Mouse (Mus musculus) forebrain, postnatal 0 days (tissue): ENCODE measurements at regions not wholly inside any gene's neighbourhood (a gene's known extent, or its start where the extent isn't known, plus 50 kb on each side); places are given as distances from the start of the nearest gene placed in this dataset.

Experiments
- ATAC-seq: fragments of 200-750 bp; cut with Nextera tagmentation; 2 replicates; pipeline ENCODE4 v1.8.0; 2017; ENCODE audit warnings: mild to moderate bottlenecking, moderate library complexity
- DNase-seq: peaks from one replicate; pipeline ENCODE4 v3.0.0-alpha.2; 2015
- H3K27ac ChIP-seq: fragments of 300-500 bp; sonication (generic); 2 replicates; pipeline ENCODE4 v1.5.1; 2014; ENCODE audit warnings: low read depth, mild to moderate bottlenecking, antibody characterized with exemption, low read length, moderate library complexity, mixed read lengths
- H3K27me3 ChIP-seq: fragments of 300-500 bp; sonication (generic); 2 replicates; pipeline ENCODE4 v1.6.1; 2014; ENCODE audit warnings: mild to moderate bottlenecking, low read length, mixed read lengths; ENCODE audit not compliant: insufficient read depth
- H3K36me3 ChIP-seq: fragments of 300-500 bp; sonication (generic); 2 replicates; pipeline ENCODE4 v1.6.1; 2014; ENCODE audit warnings: mild to moderate bottlenecking, moderate library complexity; ENCODE audit not compliant: insufficient read depth
- H3K4me1 ChIP-seq: fragments of 300-500 bp; sonication (generic); 2 replicates; pipeline ENCODE4 v1.6.1; 2014; ENCODE audit warnings: antibody characterized with exemption; ENCODE audit not compliant: insufficient read depth
- H3K4me2 ChIP-seq: fragments of 300-500 bp; sonication (generic); 2 replicates; pipeline ENCODE4 v1.6.1; 2014; ENCODE audit warnings: low read depth, mild to moderate bottlenecking, moderate library complexity
- H3K4me3 ChIP-seq: fragments of 300-500 bp; sonication (generic); 2 replicates; pipeline ENCODE4 v1.5.1; 2014; ENCODE audit warnings: low read depth, low read length, mixed read lengths
- H3K9ac ChIP-seq: fragments of 300-500 bp; sonication (generic); 2 replicates; pipeline ENCODE4 v1.6.1; 2014; ENCODE audit warnings: mild to moderate bottlenecking
- H3K9me3 ChIP-seq: fragments of 300-500 bp; sonication (generic); 2 replicates; pipeline ENCODE4 v1.6.1; 2016; ENCODE audit warnings: low read length
- CTCF ChIP-seq: sonication (generic); IDR thresholded peaks from 2 replicates; pipeline ENCODE4 v1.5.1; 2016; ENCODE audit warnings: antibody characterized with exemption, control low read depth, low read depth
- WGBS: fragments of 180-500 bp; shearing (Covaris S2); extraction: QIAGEN DNeasy Blood & Tissue Kit; methylation state at CpG from one replicate; pipeline ENCODE4 v1.1.7; 2014; 5-methylcytosine and 5-hydroxymethylcytosine counted together

- ATAC-seq: no peak
These were observed 99.8 kb downstream of the Etaa1 start for GRCm38 (mm10) chr11:17853832-17854231.

GRCm38 (mm10) chr11:17859364-17860131, 94.1 kb downstream of the Etaa1 start:
- no peaks in the 10 kb centered on the region; the same call in 1 of the 2 replicates for H3K27me3 ChIP-seq
- no peak overlapping the region for H3K4me3 ChIP-seq
- ATAC-seq (no peak), DNase-seq (no peak)
- no peak overlapping the region for H3K27ac ChIP-seq
- H3K4me2 ChIP-seq: no peak overlapping the region
- no peak for TF ChIP-seq CTCF
- H3K36me3 ChIP-seq: no peaks in the 10 kb centered on the region
- no peaks in the 10 kb centered on the region for H3K9me3 ChIP-seq
- H3K4me1 ChIP-seq: no peaks in the 10 kb centered on the region
- H3K9ac ChIP-seq: no peak overlapping the region
- 57% methylated on average over 9 of the region's 9 CpGs for WGBS

More at GRCm38 (mm10) chr11:17853832-17854231, 99.8 kb downstream of the Etaa1 start:
- Histone ChIP-seq H3K4me3 (no peak overlapping the region), H3K27ac (no peak overlapping the region), H3K9ac (no peak overlapping the region), H3K4me2 (no peak overlapping the region), H3K4me1 (no peaks in the 10 kb centered on the region), H3K36me3 (no peaks in the 10 kb centered on the region), H3K9me3 (no peaks in the 10 kb centered on the region), H3K27me3 (no peaks in the 10 kb centered on the region; the same call in 1 of the 2 replicates)
- 75% methylated on average over 3 of the region's 3 CpGs for WGBS
- TF ChIP-seq CTCF: no peak
- no peak for DNase-seq

GRCm38 (mm10) chr11:17864833-17865397, 88.8 kb downstream of the Etaa1 start:
- Histone ChIP-seq H3K27me3 (no peaks in the 10 kb centered on the region), H3K4me1 (no peaks in the 10 kb centered on the region), H3K4me3 (no peak overlapping the region), H3K36me3 (no peaks in the 10 kb centered on the region), H3K4me2 (no peak overlapping the region), H3K27ac (no peak overlapping the region), H3K9ac (no peak overlapping the region), H3K9me3 (no peaks in the 10 kb centered on the region)
- TF ChIP-seq CTCF: no peak
- ATAC-seq (no peak), DNase-seq (no peak)
- WGBS: 52% methylated on average over 4 of the region's 4 CpGs

DNA sequence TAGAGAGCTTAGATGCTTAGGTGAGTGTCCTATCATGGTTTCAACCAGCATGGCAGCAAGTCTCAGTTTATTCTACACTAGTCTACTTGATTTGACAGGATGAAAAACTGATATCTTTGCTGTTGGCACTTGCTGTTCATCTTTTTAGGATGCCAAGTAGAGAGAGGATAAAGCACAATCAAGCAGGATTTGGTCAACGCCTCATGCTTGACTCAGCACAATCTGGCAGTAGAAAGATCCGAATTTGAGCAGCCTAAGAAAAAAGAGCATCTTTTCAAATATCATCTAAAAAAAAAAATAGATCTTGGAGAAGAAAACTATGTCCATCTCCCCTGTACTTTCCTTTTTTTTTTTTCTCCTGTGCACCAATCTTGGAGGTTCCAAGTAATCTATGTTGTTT, 83.0 kb downstream of the Etaa1 start:
- no peak overlapping the region for H3K9ac ChIP-seq
- no peaks in the 10 kb centered on the region for H3K36me3 ChIP-seq
- DNase-seq (no peak), ATAC-seq (no peak)
- 60% methylated on average over 2 of the region's 2 CpGs for WGBS
- no peaks in the 10 kb centered on the region for H3K9me3 ChIP-seq
- no peak overlapping the region for H3K27ac ChIP-seq
- H3K4me1 ChIP-seq: no peaks in the 10 kb centered on the region
- H3K27me3 ChIP-seq: no peaks in the 10 kb centered on the region
- TF ChIP-seq CTCF: no peak
- no peak overlapping the region for H3K4me3 ChIP-seq
- H3K4me2 ChIP-seq: no peak overlapping the region

DNA sequence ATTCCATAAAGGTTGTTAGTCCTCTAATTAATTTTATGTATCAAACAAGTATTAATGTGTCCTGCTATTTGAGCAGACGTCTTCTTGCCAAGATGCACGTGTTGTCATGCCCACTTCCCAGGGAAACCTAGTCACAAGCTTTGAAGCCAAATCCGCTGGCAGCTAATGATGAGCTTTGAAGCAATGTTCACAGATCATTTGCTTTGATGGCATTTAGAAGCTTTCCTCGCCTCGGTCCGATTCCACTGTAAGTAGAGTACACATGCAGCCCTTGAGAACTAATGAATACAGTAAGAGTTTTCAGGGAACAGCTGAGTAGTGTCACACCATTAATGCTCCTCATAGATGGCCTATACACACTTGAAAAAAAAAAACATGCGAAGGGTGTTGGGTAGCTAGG, 81.8 kb downstream of the Etaa1 start:
- Histone ChIP-seq H3K36me3 (no peaks in the 10 kb centered on the region), H3K27ac (no peak overlapping the region), H3K27me3 (no peaks in the 10 kb centered on the region), H3K9ac (no peak overlapping the region), H3K4me3 (no peak overlapping the region), H3K9me3 (no peaks in the 10 kb centered on the region), H3K4me1 (no peaks in the 10 kb centered on the region), H3K4me2 (no peak overlapping the region)
- TF ChIP-seq CTCF: no peak
- DNase-seq (no peak), ATAC-seq (no peak)
- 39% methylated on average over 7 of the region's 7 CpGs for WGBS

- no peak overlapping the region for H3K27ac ChIP-seq
- TF ChIP-seq CTCF: no peak
- no peaks in the 10 kb centered on the region for H3K9me3 ChIP-seq
- no peak overlapping the region for H3K9ac ChIP-seq
- H3K4me1 ChIP-seq: no peaks in the 10 kb centered on the region
- no peak overlapping the region for H3K4me3 ChIP-seq
- DNase-seq (no peak), ATAC-seq (no peak)
- 66% methylated on average over 1 of the region's 1 CpGs for WGBS
- H3K4me2 ChIP-seq: no peak overlapping the region
- no peaks in the 10 kb centered on the region for H3K27me3 ChIP-seq
- no peaks in the 10 kb centered on the region for H3K36me3 ChIP-seq
These were observed 70.4 kb downstream of the Etaa1 start for GRCm38 (mm10) chr11:17883276-17883675.
